Mouse (Mus musculus): ENCODE measurements around the gene Cycs. TPM values are rescaled to one million over a fixed set of nuclear protein-coding genes. Genes with fewer than 3 reads are reported as not detected.

Cycs gene
- total RNA-seq (2012; rRNA removed) (83.0 and 85.3 TPM in 2 replicates), polyA plus RNA-seq (2012; ENCODE audit: insufficient read depth in 1 of 2, insufficient read length in 2 of 2, low read depth in 1 of 2, low replicate concordance in 2 of 2, missing spikeins in 1 of 2) (100 to 1,000 TPM in 1 of 2 experiments, 10 to 100 TPM in 1; 28.0 to 139 TPM)

GRCm38 (mm10) chr6:50566141-50566996, at the start of gene Cycs:
TSS of gene Cycs (minus strand) at chr6:50566538.
- DNase-seq (ENCODE audit: low read depth, low spot score), result peak; percentile 99
- H3K79me2 ChIP-seq (ENCODE audit: control insufficient read depth, insufficient read depth, low read length, poor library complexity), result peaks cover 16% of the 10 kb centered on the region
- H3K4me3 ChIP-seq (ENCODE audit: control insufficient read depth in 1 of 2, insufficient read depth in 1 of 2, low read depth in 2 of 2, low read length in 2 of 2), result peak within 1 kb of the TSS; percentile 88 to 94
- TF ChIP-seq KAT2A (conservative IDR thresholded peaks at IDR 0.05; ENCODE audit: low read depth, low read length) (peak; percentile 93), MYB (IDR thresholded peaks at IDR 0.05; ENCODE audit: low read depth, low read length) (no peak), EP300 (IDR thresholded peaks at IDR 0.05; ENCODE audit: low read depth in 1 of 2, low read length in 2 of 2) (no peak; a peak in 1 of 4 replicates), USF2 (IDR thresholded peaks at IDR 0.05; ENCODE audit: borderline replicate concordance in 1 of 2, insufficient read depth in 1 of 2, low read depth in 1 of 2, low read length in 2 of 2) (no peak), NELFE (IDR thresholded peaks at IDR 0.05; ENCODE audit: low read depth, low read length) (peak; percentile 94), ZKSCAN1 (IDR thresholded peaks at IDR 0.05; ENCODE audit: low read depth, low read length) (no peak), ELF1 (IDR thresholded peaks at IDR 0.05; ENCODE audit: low read depth, low read length) (peak; percentile 77), ETS1 (IDR thresholded peaks at IDR 0.05; ENCODE audit: low read depth, low read length) (peak; percentile 71; the same call in 1 of the 2 replicates), SIN3A (IDR thresholded peaks at IDR 0.05; ENCODE audit: low read length) (no peak; the same call in none of the 2 replicates), MAX (IDR thresholded peaks at IDR 0.05; ENCODE audit: low read length) (peak; percentile 86), GABPA (IDR thresholded peaks at IDR 0.05; ENCODE audit: low read depth, low read length) (no peak), ZMIZ1 (IDR thresholded peaks at IDR 0.05; ENCODE audit: low read depth, low read length) (peak; percentile 93), POLR2AphosphoS5 (IDR thresholded peaks at IDR 0.05; ENCODE audit: borderline replicate concordance, low read depth, low read length) (no peak), ZNF384 (IDR thresholded peaks at IDR 0.05; ENCODE audit: low read depth, low read length) (no peak), USF1 (IDR thresholded peaks at IDR 0.05; ENCODE audit: low read depth, low read length) (no peak), ZC3H11A (IDR thresholded peaks at IDR 0.05; ENCODE audit: low read depth, low read length) (no peak), RCOR1 (IDR thresholded peaks at IDR 0.05; ENCODE audit: low read depth, low read length) (no peak), MEF2A (IDR thresholded peaks at IDR 0.05; ENCODE audit: extremely low read depth, insufficient replicate concordance, low read depth, low read length, poor library complexity, severe bottlenecking) (no peak), MAFK (IDR thresholded peaks at IDR 0.05; ENCODE audit: borderline replicate concordance, low read depth, low read length) (no peak), CTCF (IDR thresholded peaks at IDR 0.05 in 2 of 3, conservative IDR thresholded peaks at IDR 0.05 in 1 of 3; ENCODE audit: control insufficient read depth in 1 of 3, insufficient read depth in 1 of 3, low read depth in 2 of 3, low read length in 3 of 3, poor library complexity in 1 of 3, severe bottlenecking in 1 of 3) (no peak), TCF12 (IDR thresholded peaks at IDR 0.05; ENCODE audit: low read depth, low read length) (peak; percentile 46), MAZ (IDR thresholded peaks at IDR 0.05; ENCODE audit: low read depth, low read length) (no peak), E2F4 (IDR thresholded peaks at IDR 0.05; ENCODE audit: borderline replicate concordance, low read depth, low read length) (peak; percentile 37; the same call in 1 of the 2 replicates), SMC3 (IDR thresholded peaks at IDR 0.05; ENCODE audit: low read depth, low read length) (no peak), RAD21 (IDR thresholded peaks at IDR 0.05; ENCODE audit: low read depth, low read length) (no peak), GATA1 (IDR thresholded peaks at IDR 0.05; ENCODE audit: low read depth, low read length) (no peak), CHD1 (IDR thresholded peaks at IDR 0.05; ENCODE audit: low read depth, low read length) (0 out of 2 replicates have a peak, but pooled peaks have one; percentile 23), HCFC1 (IDR thresholded peaks at IDR 0.05; ENCODE audit: low read depth, low read length) (peak; percentile 93), TAL1 (IDR thresholded peaks at IDR 0.05; ENCODE audit: low read length) (no peak), POLR2AphosphoS2 (IDR thresholded peaks at IDR 0.05; ENCODE audit: low read length) (peak; percentile 88), MYC (IDR thresholded peaks at IDR 0.05; ENCODE audit: low read depth, low read length) (peak; percentile 83), TBP (IDR thresholded peaks at IDR 0.05; ENCODE audit: low read depth, low read length) (peak; percentile 83), MXI1 (IDR thresholded peaks at IDR 0.05; ENCODE audit: low read depth, low read length) (peak; percentile 84), BHLHE40 (IDR thresholded peaks at IDR 0.05; ENCODE audit: borderline replicate concordance, low read depth, low read length) (no peak), POLR2A (IDR thresholded peaks at IDR 0.05; ENCODE audit: control insufficient read depth in 1 of 2, insufficient read depth in 1 of 2, low read depth in 1 of 2, low read length in 2 of 2, poor library complexity in 1 of 2) (peak; percentile 84 to 85)

More at GRCm38 (mm10) chr6:50566141-50566996, at the start of gene Cycs:
- H3K27ac ChIP-seq (ENCODE audit: control insufficient read depth, low read depth, low read length), result peak within 1 kb of the TSS; percentile 86
- H3K4me1 ChIP-seq (ENCODE audit: control insufficient read depth in 1 of 2, insufficient read depth in 2 of 2, low read length in 2 of 2), result peaks cover 0 to 2% of the 10 kb centered on the region in 2 experiments; a peak in 1 of 4 replicates
- peak within 1 kb of the TSS; percentile 92 for H3K9ac ChIP-seq (ENCODE audit: control insufficient read depth, low read depth, low read length, poor library complexity, severe bottlenecking)
- peaks cover 4 to 9% of the 10 kb centered on the region in 2 experiments; a peak in 3 of 4 replicates for H3K36me3 ChIP-seq (ENCODE audit: control insufficient read depth in 1 of 2, insufficient read depth in 2 of 2, low read length in 2 of 2)
- no peaks in the 10 kb centered on the region for H3K27me3 ChIP-seq (ENCODE audit: control insufficient read depth in 1 of 2, insufficient read depth in 2 of 2, low read length in 2 of 2)
- no peaks in the 10 kb centered on the region for H3K9me3 ChIP-seq (replicated peaks; ENCODE audit: insufficient read depth, low read length)
